Comparison of ENCODE assay signal across 8 mouse cellular contexts in the genomic region with DNA sequence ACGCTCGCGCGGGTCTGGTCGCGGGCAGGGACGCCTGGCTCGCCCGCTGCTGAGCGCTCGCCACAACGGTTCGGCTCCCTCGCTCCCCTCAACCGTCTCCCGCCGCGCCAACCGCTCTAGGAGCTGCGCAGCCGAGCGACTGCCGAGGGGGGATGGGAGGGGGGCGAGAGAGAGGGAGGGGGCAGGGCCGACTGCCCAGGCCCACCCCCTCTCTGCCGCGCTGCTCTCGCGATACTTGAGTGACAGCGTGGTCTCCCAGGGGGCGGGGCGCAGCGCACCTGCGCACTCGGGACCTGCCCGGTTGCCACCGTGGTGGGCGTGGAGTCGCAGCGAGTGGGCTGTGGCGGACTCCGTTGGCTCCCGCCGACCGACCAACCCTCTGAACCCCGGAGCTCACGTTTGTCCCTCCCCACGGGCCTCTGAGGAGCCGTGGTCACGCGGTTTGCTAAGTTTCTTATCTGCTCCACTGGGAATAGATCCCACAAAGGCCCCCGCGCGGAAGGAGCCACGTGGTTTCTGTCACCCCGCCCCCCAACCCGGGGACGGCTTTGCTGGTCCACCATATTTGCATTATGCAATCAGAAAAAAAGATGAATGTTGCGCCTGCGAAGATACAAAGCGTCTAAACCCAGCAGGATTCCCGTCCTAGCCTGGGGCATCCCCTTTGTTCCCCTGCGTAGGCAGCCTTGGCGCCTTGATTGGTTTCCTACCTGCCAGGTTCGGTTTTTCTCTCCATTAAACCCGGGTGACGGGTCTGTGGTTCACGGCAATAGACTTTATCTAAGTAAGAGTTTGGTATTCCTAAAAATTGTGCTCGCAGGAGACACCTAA. TPM values are rescaled to one million over a fixed set of nuclear protein-coding genes. Genes with fewer than 3 reads are reported as not detected.
DNase-seq lines count a peak whose midpoint lies in the region; ATAC-seq and TF ChIP-seq lines count a peak whose summit lies in the region.

A gene (minus strand): TSS at position 469 of the 831 bp plus-strand sequence.
A gene (plus strand): TSS at position 567 of the 831 bp plus-strand sequence.

- no peaks in the 10 kb centered on the region for H3K27me3 ChIP-seq in embryonic facial prominence, embryonic 13.5 days
- no peaks in the 10 kb centered on the region for H3K27me3 ChIP-seq in kidney, adult 2 months (replicated peaks; ENCODE audit: control insufficient read depth, insufficient read depth, low read length)
- no peaks in the 10 kb centered on the region for H3K27me3 ChIP-seq in limb, embryonic 12.5 days
- H3K27me3 ChIP-seq in midbrain, embryonic 15.5 days (replicated peaks): no peaks in the 10 kb centered on the region
- no peaks in the 10 kb centered on the region for H3K27me3 ChIP-seq in spleen, adult 2 months (ENCODE audit: control insufficient read depth, insufficient read depth, low read length)

- no peaks in the 10 kb centered on the region for H3K9me3 ChIP-seq in embryonic facial prominence, embryonic 13.5 days
- no peaks in the 10 kb centered on the region for H3K9me3 ChIP-seq in limb, embryonic 12.5 days
- no peaks in the 10 kb centered on the region for H3K9me3 ChIP-seq in midbrain, embryonic 15.5 days

- DNase-seq in 3134 (ENCODE audit: extremely low read depth, insufficient read length, low spot score): peak; percentile 96
- DNase-seq in adrenal gland, postnatal 36 days: peak; percentile 99 to 100
- peak; percentile 98 to 99 for DNase-seq in heart, adult 18-20 months
- peak; percentile 99 for DNase-seq in kidney, adult 2 months
- DNase-seq in spleen, adult 2 months (ENCODE audit: low read depth in 1 of 2, low spot score in 2 of 2): peak; percentile 95 to 98

- peak; percentile 93 for ATAC-seq in embryonic facial prominence, embryonic 13.5 days (ENCODE audit: insufficient number of reproducible peaks, insufficient read depth, low FRiP score, low TSS enrichment, low read depth)
- ATAC-seq in limb, embryonic 12.5 days (ENCODE audit: insufficient number of reproducible peaks, insufficient read depth, low FRiP score, low TSS enrichment, low read depth): peak; percentile 94
- ATAC-seq in midbrain, embryonic 15.5 days (replicated peaks): peak; percentile 94

- peak within 1 kb of the TSS; percentile 100 for H3K9ac ChIP-seq in embryonic facial prominence, embryonic 13.5 days
- peak within 1 kb of the TSS; percentile 100 for H3K9ac ChIP-seq in limb, embryonic 12.5 days (replicated peaks)
- H3K9ac ChIP-seq in midbrain, embryonic 15.5 days: peak within 1 kb of the TSS; percentile 98

- H3K4me3 ChIP-seq in embryonic facial prominence, embryonic 13.5 days: peak within 1 kb of the TSS; percentile 93
- peak within 1 kb of the TSS; percentile 92 for H3K4me3 ChIP-seq in kidney, adult 2 months (ENCODE audit: insufficient read depth, low read depth, low read length)
- peak within 1 kb of the TSS; percentile 87 for H3K4me3 ChIP-seq in limb, embryonic 12.5 days (replicated peaks)
- H3K4me3 ChIP-seq in midbrain, embryonic 15.5 days: peak within 1 kb of the TSS; percentile 97
- peak within 1 kb of the TSS; percentile 64 for H3K4me3 ChIP-seq in spleen, adult 2 months (ENCODE audit: extremely low read depth, insufficient read depth, insufficient read length)

- no peak for TF ChIP-seq CTCF in kidney, adult 2 months (conservative IDR thresholded peaks at IDR 0.05; ENCODE audit: insufficient read depth, insufficient read length, low read depth, low read length)
- TF ChIP-seq CTCF in spleen, adult 2 months (IDR thresholded peaks at IDR 0.05; ENCODE audit: extremely low read depth, insufficient read depth, insufficient read length, insufficient replicate concordance): no peak

- peak within 1 kb of the TSS; percentile 100 for H3K27ac ChIP-seq in embryonic facial prominence, embryonic 13.5 days
- H3K27ac ChIP-seq in kidney, adult 2 months (ENCODE audit: insufficient read depth, low read depth, low read length): peak within 1 kb of the TSS; percentile 99
- H3K27ac ChIP-seq in limb, embryonic 12.5 days: peak within 1 kb of the TSS; percentile 100
- H3K27ac ChIP-seq in midbrain, embryonic 15.5 days: peak within 1 kb of the TSS; percentile 100
- peak within 1 kb of the TSS; percentile 93 for H3K27ac ChIP-seq in spleen, adult 2 months (ENCODE audit: insufficient read depth, low read length)

- H3K36me3 ChIP-seq in embryonic facial prominence, embryonic 13.5 days: no peaks in the 10 kb centered on the region
- H3K36me3 ChIP-seq in kidney, adult 2 months (ENCODE audit: control insufficient read depth, insufficient read depth, low read length): no peaks in the 10 kb centered on the region
- no peaks in the 10 kb centered on the region for H3K36me3 ChIP-seq in limb, embryonic 12.5 days
- no peaks in the 10 kb centered on the region for H3K36me3 ChIP-seq in midbrain, embryonic 15.5 days (replicated peaks)
- H3K36me3 ChIP-seq in spleen, adult 2 months (ENCODE audit: control insufficient read depth, insufficient read depth, low read length): no peaks in the 10 kb centered on the region

- peaks cover 42% of the 10 kb centered on the region for H3K4me1 ChIP-seq in embryonic facial prominence, embryonic 13.5 days
- H3K4me1 ChIP-seq in kidney, adult 2 months (ENCODE audit: control insufficient read depth, insufficient read depth, low read length): peaks cover 6% of the 10 kb centered on the region
- H3K4me1 ChIP-seq in limb, embryonic 12.5 days (replicated peaks): peaks cover 45% of the 10 kb centered on the region
- peaks cover 56% of the 10 kb centered on the region for H3K4me1 ChIP-seq in midbrain, embryonic 15.5 days
- H3K4me1 ChIP-seq in spleen, adult 2 months (ENCODE audit: control insufficient read depth, insufficient read depth, insufficient read length): peaks cover 11% of the 10 kb centered on the region

- H3K4me2 ChIP-seq in embryonic facial prominence, embryonic 13.5 days: peak within 1 kb of the TSS; percentile 70
- peak within 1 kb of the TSS; percentile 67 for H3K4me2 ChIP-seq in limb, embryonic 12.5 days
- peak within 1 kb of the TSS; percentile 68 for H3K4me2 ChIP-seq in midbrain, embryonic 15.5 days

- under 1% methylated on average over 50 of the region's 69 CpGs for WGBS in embryonic facial prominence, embryonic 13.5 days
- under 1% methylated on average over 69 of the region's 69 CpGs for WGBS in kidney, adult 2 months
- WGBS in limb, embryonic 12.5 days: under 1% methylated on average over 63 of the region's 69 CpGs
- WGBS in midbrain, embryonic 15.5 days: under 1% methylated on average over 62 of the region's 69 CpGs
- WGBS in spleen, adult 2 months: under 1% methylated on average over 59 of the region's 69 CpGs

- TF ChIP-seq POLR2A in kidney, adult 2 months (IDR thresholded peaks at IDR 0.05; ENCODE audit: low read depth, low read length): peak; percentile 49
- peak; percentile 62 for TF ChIP-seq POLR2A in spleen, adult 2 months (IDR thresholded peaks at IDR 0.05; ENCODE audit: low read depth, low read length)

RNA-seq across cellular contexts. Expression of the first gene that starts in this region (rescaled TPM):
- total RNA-seq in adrenal gland, postnatal 36 days (2021): 10 to 100 TPM; 39.1 to 54.9 TPM
- polyA plus RNA-seq in embryonic facial prominence, embryonic 13.5 days (2015; fragmentation: Nextera tagmentation; extraction: Ambion mirVana): 138 and 139 TPM in 2 replicates
- total RNA-seq in heart, adult 18-20 months (2021): 10 to 100 TPM; 32.9 to 35.7 TPM
- 14.7 and 25.0 TPM in 2 replicates for polyA plus RNA-seq in kidney, adult 2 months (2012; rRNA removed)
- 166 and 173 TPM in 2 replicates for polyA plus RNA-seq in limb, embryonic 12.5 days (2016; fragmentation: Nextera tagmentation; extraction: Ambion mirVana)
- polyA plus RNA-seq in midbrain, embryonic 15.5 days (2015; fragmentation: Nextera tagmentation; extraction: Ambion mirVana): 167 and 175 TPM in 2 replicates
- 9.0 and 11.2 TPM in 2 replicates for polyA plus RNA-seq in spleen, adult 2 months (2012; rRNA removed)

RNA-seq across cellular contexts. Expression of the second gene that starts in this region (rescaled TPM):
- 1 to 10 TPM; 4.0 to 5.3 TPM for total RNA-seq in adrenal gland, postnatal 36 days (2021)
- polyA plus RNA-seq in embryonic facial prominence, embryonic 13.5 days (2015; fragmentation: Nextera tagmentation; extraction: Ambion mirVana): 1.0 and 1.1 TPM in 2 replicates
- 10 to 100 TPM; 10.3 to 12.2 TPM for total RNA-seq in heart, adult 18-20 months (2021)
- 22.4 and 25.5 TPM in 2 replicates for polyA plus RNA-seq in kidney, adult 2 months (2012; rRNA removed)
- 0.96 and 1.2 TPM in 2 replicates for polyA plus RNA-seq in limb, embryonic 12.5 days (2016; fragmentation: Nextera tagmentation; extraction: Ambion mirVana)
- 1.1 and 1.3 TPM in 2 replicates for polyA plus RNA-seq in midbrain, embryonic 15.5 days (2015; fragmentation: Nextera tagmentation; extraction: Ambion mirVana)
- polyA plus RNA-seq in spleen, adult 2 months (2012; rRNA removed): 0.55 and 0.74 TPM in 2 replicates

Comparison
In these comparisons a context has a peak if more than half of its experiments do, and no peak if none do; other contexts are left out.
1. Peak in every context shown above with its lines: DNase-seq, ATAC-seq, H3K4me3 ChIP-seq and H3K27ac ChIP-seq.
2. RNA of the second gene that starts in this region (polyA plus RNA-seq): 22.4 to 25.5 TPM in kidney, adult 2 months; 0.96 to 1.2 TPM in limb, embryonic 12.5 days, 1.1 to 1.3 TPM in midbrain, embryonic 15.5 days, 1.0 to 1.1 TPM in embryonic facial prominence, embryonic 13.5 days and 0.55 to 0.74 TPM in spleen, adult 2 months; every median in the first group is over 10 times any median in the second.